In genomic region chr9:57940861-57941638, GRCm38 (mm10) we compare ENCODE assay signal across 8 mouse cellular contexts. TPM values are rescaled to one million over a fixed set of nuclear protein-coding genes. Genes with fewer than 3 reads are reported as not detected.
A peak's percentile ranks its signal among the peaks of the same experiment; 100 is the strongest.
DNase-seq lines count a peak whose midpoint lies in the region; ATAC-seq lines count a peak whose summit lies in the region.

No protein-coding gene starts in this region.

- ATAC-seq in liver, embryonic 12.5 days, result no peak
- ATAC-seq in stomach, embryonic 15.5 days (ENCODE audit: insufficient read depth, low FRiP score, low read depth), result no peak
- no peak for ATAC-seq in inflammation-experienced regulatory T-cells, adult 6 months

- intact Hi-C loops in left cerebral cortex, postnatal 4 days (cut with DNase I), result no loop called here

- WGBS in liver, embryonic 12.5 days (ENCODE audit: insufficient replicate concordance), result 9% methylated on average over 28 of the region's 28 CpGs
- 3% methylated on average over 28 of the region's 28 CpGs for WGBS in stomach, embryonic 15.5 days

- H3K9me3 ChIP-seq in liver, embryonic 12.5 days (replicated peaks), result no peaks in the 10 kb centered on the region
- no peaks in the 10 kb centered on the region for H3K9me3 ChIP-seq in stomach, embryonic 15.5 days

- peak overlapping the region; percentile 1 for H3K27ac ChIP-seq in brown adipose tissue, adult 24 weeks (replicated peaks; ENCODE audit: low read depth, low read length)
- H3K27ac ChIP-seq in liver, embryonic 12.5 days, result no peak overlapping the region
- no peak overlapping the region for H3K27ac ChIP-seq in stomach, embryonic 15.5 days

- peaks cover 96% of the 10 kb centered on the region for H3K27me3 ChIP-seq in liver, embryonic 12.5 days (replicated peaks)
- H3K27me3 ChIP-seq in stomach, embryonic 15.5 days (replicated peaks), result peaks cover 51% of the 10 kb centered on the region

- H3K4me3 ChIP-seq in brown adipose tissue, adult 24 weeks (ENCODE audit: insufficient read depth, low read depth, low read length), result peak overlapping the region; percentile 76
- peak overlapping the region; percentile 61 for H3K4me3 ChIP-seq in liver, embryonic 12.5 days
- peak overlapping the region; percentile 74 for H3K4me3 ChIP-seq in stomach, embryonic 15.5 days (replicated peaks)

- no peak overlapping the region for H3K9ac ChIP-seq in liver, embryonic 12.5 days
- H3K9ac ChIP-seq in stomach, embryonic 15.5 days, result peak overlapping the region; percentile 46

- H3K4me1 ChIP-seq in brown adipose tissue, adult 24 weeks (ENCODE audit: control insufficient read depth, insufficient read depth, insufficient read length, low read length), result peaks cover 7% of the 10 kb centered on the region
- H3K4me1 ChIP-seq in liver, embryonic 12.5 days, result peaks cover 13% of the 10 kb centered on the region; the same call in 1 of the 2 replicates
- peaks cover 18% of the 10 kb centered on the region for H3K4me1 ChIP-seq in stomach, embryonic 15.5 days

- DNase-seq in left cerebral cortex, postnatal 4 days, result peak; percentile 52
- DNase-seq in left cerebral cortex, adult 11 months (ENCODE audit: low spot score), result no peak
- peak; percentile 27 for DNase-seq in forelimb bud, embryonic 11.5 days (ENCODE audit: low read depth, low spot score)
- no peak for DNase-seq in adipocyte (ENCODE audit: low spot score)

- no peaks in the 10 kb centered on the region for H3K36me3 ChIP-seq in liver, embryonic 12.5 days
- H3K36me3 ChIP-seq in stomach, embryonic 15.5 days, result no peaks in the 10 kb centered on the region

- peak overlapping the region; percentile 88 for H3K4me2 ChIP-seq in liver, embryonic 12.5 days
- peak overlapping the region; percentile 100 for H3K4me2 ChIP-seq in stomach, embryonic 15.5 days

RNA-seq across cellular contexts. Expression of gene Sema7a, which starts 1.1 kb away (rescaled TPM):
- 100 to 1,000 TPM; 128 to 151 TPM for total RNA-seq in left cerebral cortex, postnatal 4 days (2021)
- polyA plus RNA-seq in brown adipose tissue, adult 24 weeks (2012; ENCODE audit: insufficient read depth, insufficient read length, missing spikeins), result 2.8 and 6.0 TPM in 2 replicates
- not detected in 2 replicates for polyA plus RNA-seq in liver, embryonic 12.5 days (2016; fragmentation: Nextera tagmentation; extraction: Ambion mirVana)
- 0.57 and 0.71 TPM in 2 replicates for polyA plus RNA-seq in stomach, embryonic 15.5 days (2015; fragmentation: Nextera tagmentation; extraction: Ambion mirVana)
- polyA plus RNA-seq in inflammation-experienced regulatory T-cells, adult 6 months (2017; shearing (Covaris generic)), result 1 to 10 TPM in 1 of 3 experiments, not detected in 2; 1.8 TPM

RNA-seq across cellular contexts. Expression of gene Ubl7, which starts 30.3 kb away (rescaled TPM):
- total RNA-seq in left cerebral cortex, postnatal 4 days (2021), result 10 to 100 TPM; 94.0 to 97.2 TPM
- 67.3 and 71.9 TPM in 2 replicates for polyA plus RNA-seq in brown adipose tissue, adult 24 weeks (2012; ENCODE audit: insufficient read depth, insufficient read length, missing spikeins)
- 69.3 and 69.8 TPM in 2 replicates for polyA plus RNA-seq in liver, embryonic 12.5 days (2016; fragmentation: Nextera tagmentation; extraction: Ambion mirVana)
- 85.4 and 92.0 TPM in 2 replicates for polyA plus RNA-seq in stomach, embryonic 15.5 days (2015; fragmentation: Nextera tagmentation; extraction: Ambion mirVana)
- 100 to 1,000 TPM; 113 to 167 (median 131) TPM for polyA plus RNA-seq in inflammation-experienced regulatory T-cells, adult 6 months (2017; shearing (Covaris generic))

Comparison
In these comparisons a context has a peak if more than half of its experiments do, and no peak if none do; other contexts are left out.
1. DNase-seq: peak in left cerebral cortex, postnatal 4 days (single experiment) and forelimb bud, embryonic 11.5 days (single experiment); none in left cerebral cortex, adult 11 months (single experiment) and adipocyte (single experiment).
2. Peak in every context shown above with its lines, with median percentiles within 50 percentile points of each other: H3K4me3 ChIP-seq.